Mouse (Mus musculus) liver, embryonic 14.5 days (tissue): ENCODE results near the gene Kansl1. TPM values are rescaled to one million over a fixed set of nuclear protein-coding genes. Genes with fewer than 3 reads are reported as not detected.

ENCODE experiments used
- ATAC-seq: fragments of 200-750 bp; cut with Nextera tagmentation; 2 replicates; pipeline ENCODE4 v1.8.0; 2017; ENCODE audit warnings: moderate number of reproducible peaks, mild to moderate bottlenecking, moderate library complexity; ENCODE audit not compliant: insufficient read depth
- DNase-seq, 3 experiments: peaks; one replicate each; pipeline ENCODE4 v3.0.0-alpha.2; 2012 to 2013; ENCODE audit warnings: low read depth in 3 of 3, low spot score in 3 of 3
- H3K27ac ChIP-seq: fragments of 300-500 bp; sonication (generic); 2 replicates; pipeline ENCODE4 v1.5.1; 2014; ENCODE audit warnings: moderate library complexity, mild to moderate bottlenecking, control low read depth, inconsistent platforms
- H3K27me3 ChIP-seq: fragments of 300-500 bp; sonication (generic); 2 replicates; pipeline ENCODE4 v1.6.1; 2014; ENCODE audit warnings: mild to moderate bottlenecking, low read length, moderate library complexity; ENCODE audit not compliant: control insufficient read depth, insufficient read depth
- H3K36me3 ChIP-seq: fragments of 300-500 bp; sonication (generic); replicated peaks from 2 replicates; pipeline ENCODE4 v1.6.1; 2014; ENCODE audit warnings: low read depth; ENCODE audit not compliant: control insufficient read depth, insufficient read depth
- H3K4me1 ChIP-seq, 2 experiments: fragments of 200-500 bp in 1 of 2; fragments of 300-500 bp in 1 of 2; sonication (generic) in 1 of 2; replicated peaks; 2 replicates each; pipeline ENCODE4 v1.6.1; 2012 to 2014; ENCODE audit warnings: antibody characterized with exemption in 1 of 2, inconsistent platforms in 1 of 2, low read length in 1 of 2; ENCODE audit not compliant: control insufficient read depth in 2 of 2, insufficient read depth in 2 of 2
- H3K4me2 ChIP-seq: fragments of 300-500 bp; sonication (generic); 2 replicates; pipeline ENCODE4 v1.6.1; 2014; ENCODE audit warnings: low read depth, mild to moderate bottlenecking, control low read depth, moderate library complexity
- H3K4me3 ChIP-seq, 2 experiments: fragments of 200-500 bp in 1 of 2; fragments of 300-500 bp in 1 of 2; sonication (generic) in 1 of 2; 2 replicates each; pipeline ENCODE4 v1.5.1; 2012 to 2014; ENCODE audit warnings: low read depth in 2 of 2, low read length in 2 of 2, mild to moderate bottlenecking in 2 of 2, control low read depth in 1 of 2, inconsistent platforms in 1 of 2, moderate library complexity in 1 of 2; ENCODE audit not compliant: insufficient read depth in 1 of 2
- H3K9ac ChIP-seq: fragments of 300-500 bp; sonication (generic); replicated peaks from 2 replicates; pipeline ENCODE4 v1.6.1; 2014; ENCODE audit warnings: mild to moderate bottlenecking, control low read depth, moderate library complexity
- H3K9me3 ChIP-seq: fragments of 300-500 bp; sonication (generic); 2 replicates; pipeline ENCODE4 v1.6.1; 2016; ENCODE audit warnings: low read length, mixed read lengths; ENCODE audit not compliant: control insufficient read depth
- CTCF ChIP-seq: IDR thresholded peaks from 2 replicates; pipeline ENCODE4 v1.5.1; 2016; ENCODE audit warnings: antibody characterized with exemption, low read depth, control low read depth
- EP300 ChIP-seq: IDR thresholded peaks from 2 replicates; pipeline ENCODE4 v1.6.1; 2016; ENCODE audit warnings: antibody characterized with exemption, low read depth
- WGBS: fragments of 180-500 bp; shearing (Covaris S2); extraction: QIAGEN DNeasy Blood & Tissue Kit; methylation state at CpG from one replicate; pipeline ENCODE4 v1.1.7; 2014; ENCODE audit not compliant: insufficient replicate concordance; 5-methylcytosine and 5-hydroxymethylcytosine counted together
- polyA plus RNA-seq, 2 experiments: library from polyadenylated mRNA; depleted of rRNA in 1 of 2; stranded (reverse) in 1 of 2; unstranded in 1 of 2; fragments of >200 nt; fragmentation: Nextera tagmentation in 1 of 2; extraction: Ambion mirVana in 1 of 2; gene quantifications; 2 replicates each; pipeline versions ENCODE4 v1.2.1 to v1.2.3; 2012 to 2014

Gene Kansl1
- polyA plus RNA-seq, 2 experiments: 5.3 to 12.3 TPM

DNA sequence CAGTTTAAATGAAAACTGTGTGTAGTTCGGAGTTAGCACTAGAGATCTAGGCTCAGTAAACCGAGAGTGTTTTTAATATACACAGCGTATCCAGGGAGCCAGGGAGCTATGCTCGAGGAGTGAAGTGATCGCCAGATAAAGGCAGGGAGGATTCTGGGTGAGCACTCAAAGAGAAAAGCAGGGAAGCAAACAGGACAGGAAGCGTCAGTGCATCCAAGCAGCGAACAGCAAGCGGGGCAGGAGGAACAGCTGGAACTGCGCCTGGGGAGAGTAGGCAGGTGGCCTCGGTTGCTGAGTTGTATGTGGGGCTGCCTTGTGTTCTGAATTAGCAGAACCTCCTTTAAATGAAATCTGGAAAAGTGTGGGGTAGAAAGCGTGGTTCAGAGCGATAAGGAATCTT, 166.0 kb downstream of the Kansl1 start:
- Histone ChIP-seq H3K4me1 (peaks cover 0 to 6% of the 10 kb centered on the region in 2 experiments; a peak in 2 of 4 replicates), H3K27me3 (no peaks in the 10 kb centered on the region), H3K36me3 (no peaks in the 10 kb centered on the region), H3K4me2 (no peak overlapping the region), H3K9ac (no peak overlapping the region), H3K9me3 (no peaks in the 10 kb centered on the region), H3K4me3 (no peak overlapping the region), H3K27ac (no peak overlapping the region)
- ATAC-seq (no peak), DNase-seq (no peak)
- no peak for TF ChIP-seq EP300
- TF ChIP-seq CTCF: no peak
- WGBS: 40% methylated on average over 12 of the region's 12 CpGs

DNA sequence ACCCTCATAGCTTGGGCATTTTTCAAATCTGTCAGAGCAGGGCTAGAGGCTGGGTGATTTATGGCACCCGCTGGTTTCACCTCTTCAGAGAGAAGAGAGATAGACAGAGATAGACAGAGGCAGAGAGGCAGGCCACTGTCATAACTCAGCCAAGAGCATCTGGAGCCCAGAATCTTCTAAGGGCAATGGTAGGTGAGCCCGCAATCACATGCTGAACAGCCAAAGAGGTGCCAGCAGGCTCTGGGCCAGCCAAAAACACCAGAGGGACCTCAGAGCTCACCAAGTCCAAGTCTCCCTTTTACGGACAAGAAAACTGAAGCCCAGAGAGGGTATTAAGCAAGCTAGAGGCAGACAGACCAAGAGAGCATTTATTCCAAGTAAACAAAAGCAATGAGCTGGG, 171.0 kb downstream of the Kansl1 start:
- ATAC-seq: no peak
- DNase-seq: no peak
- H3K4me1 ChIP-seq: peaks cover 23 to 32% of the 10 kb centered on the region in 2 experiments

DNA sequence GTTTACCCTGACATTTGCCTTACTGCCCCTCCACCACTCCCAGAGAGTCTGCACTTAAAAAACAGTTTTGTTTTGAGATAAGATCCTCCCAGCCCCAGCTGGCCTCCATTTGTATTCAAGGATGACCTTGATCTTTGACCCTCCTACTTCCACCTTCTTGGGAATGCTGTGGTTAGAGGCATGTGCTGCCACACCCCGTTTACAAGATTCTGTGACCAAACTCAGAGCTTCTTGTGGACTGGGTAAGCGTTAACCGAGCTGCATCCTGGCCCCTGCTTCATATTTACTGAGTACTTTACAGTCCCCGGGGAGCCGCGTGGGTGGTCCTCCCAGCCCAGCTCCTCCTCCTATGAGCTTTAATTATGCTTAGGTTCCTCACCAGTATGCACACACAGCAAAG, 173.0 kb downstream of the Kansl1 start:
- Histone ChIP-seq H3K36me3 (no peaks in the 10 kb centered on the region), H3K4me2 (0 out of 2 replicates have a peak overlapping the region, but pooled peaks have one; percentile 1), H3K4me3 (no peak overlapping the region), H3K27me3 (no peaks in the 10 kb centered on the region), H3K27ac (no peak overlapping the region), H3K9me3 (no peaks in the 10 kb centered on the region), H3K9ac (no peak overlapping the region; the same call in 1 of the 2 replicates), H3K4me1 (peaks cover 28 to 36% of the 10 kb centered on the region in 2 experiments)
- ATAC-seq: no peak
- 9% methylated on average over 6 of the region's 6 CpGs for WGBS
- no peak for TF ChIP-seq EP300
- TF ChIP-seq CTCF: no peak
- no peak for DNase-seq

More for the DNA sequence above, 171.0 kb downstream of the Kansl1 start:
- 81% methylated on average over 3 of the region's 3 CpGs for WGBS
- Histone ChIP-seq H3K27me3 (no peaks in the 10 kb centered on the region), H3K9ac (no peak overlapping the region), H3K4me2 (no peak overlapping the region), H3K27ac (no peak overlapping the region), H3K9me3 (no peaks in the 10 kb centered on the region), H3K36me3 (no peaks in the 10 kb centered on the region), H3K4me3 (no peak overlapping the region)
- TF ChIP-seq CTCF: no peak
- no peak for TF ChIP-seq EP300

- 34% methylated on average over 5 of the region's 5 CpGs for WGBS
- H3K4me3 ChIP-seq: no peak overlapping the region
- no peak for DNase-seq
- H3K27me3 ChIP-seq: no peaks in the 10 kb centered on the region
- H3K27ac ChIP-seq: no peak overlapping the region
- H3K9ac ChIP-seq: no peak overlapping the region
- no peak overlapping the region for H3K4me2 ChIP-seq
- H3K36me3 ChIP-seq: no peaks in the 10 kb centered on the region
- no peaks in the 10 kb centered on the region for H3K9me3 ChIP-seq
- peaks cover 28 to 36% of the 10 kb centered on the region in 2 experiments for H3K4me1 ChIP-seq
- TF ChIP-seq CTCF (no peak), EP300 (no peak)
- no peak for ATAC-seq
Observed at GRCm38 (mm10) chr11:104295145-104295544, 173.5 kb downstream of the Kansl1 start.

DNA sequence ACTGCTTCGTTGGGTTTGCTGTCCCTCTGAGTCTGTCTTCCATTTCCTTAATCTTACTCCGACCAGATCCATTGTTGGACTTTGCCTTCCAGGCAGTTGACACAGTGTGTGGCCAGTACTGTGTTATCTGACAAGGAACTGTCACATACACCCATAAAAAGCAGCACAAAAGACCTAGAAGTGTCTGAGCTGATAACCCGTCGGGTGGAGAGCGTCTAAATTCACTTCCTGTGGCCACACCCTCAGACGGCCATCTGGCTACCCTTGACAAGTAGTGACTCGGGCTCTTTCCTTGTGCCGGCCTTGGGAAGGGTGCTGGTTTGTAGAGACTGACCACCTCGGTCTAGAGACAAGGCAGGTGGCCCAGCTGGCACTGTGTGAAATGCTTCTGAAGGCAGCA, 175.4 kb downstream of the Kansl1 start:
- WGBS: 9% methylated on average over 9 of the region's 9 CpGs
- Histone ChIP-seq H3K4me3 (0 out of 4 replicates have a peak overlapping the region, but pooled peaks of 1 of the 2 experiments have one; percentile 18), H3K4me1 (peaks cover 30 to 38% of the 10 kb centered on the region in 2 experiments), H3K27ac (peak overlapping the region; percentile 64), H3K9ac (peak overlapping the region; percentile 31; the same call in 1 of the 2 replicates), H3K9me3 (no peaks in the 10 kb centered on the region), H3K4me2 (peak overlapping the region; percentile 38), H3K36me3 (no peaks in the 10 kb centered on the region), H3K27me3 (no peaks in the 10 kb centered on the region)
- no peak for TF ChIP-seq CTCF
- peak; percentile 86 for TF ChIP-seq EP300
- ATAC-seq: peak; percentile 91
- DNase-seq: peak; percentile 74 to 78 (median 75)
